Mouse (Mus musculus) liver, adult 2 months (tissue): ENCODE data around the gene Sct. TPM values are rescaled to one million over a fixed set of nuclear protein-coding genes. Genes with fewer than 3 reads are reported as not detected.

Source experiments
- DNase-seq: peaks from one replicate; pipeline ENCODE4 v3.0.0-alpha.2; 2011; ENCODE audit warnings: low read depth, low spot score; ENCODE audit errors: extremely low read depth
- H3K27ac ChIP-seq: fragments of 200-500 bp; replicated peaks from 2 replicates; pipeline ENCODE4 v1.5.1; 2012; ENCODE audit warnings: low read depth, mild to moderate bottlenecking, control low read depth, inconsistent platforms, low read length; ENCODE audit not compliant: insufficient read depth
- H3K27me3 ChIP-seq: fragments of 200-500 bp; 2 replicates; pipeline ENCODE4 v1.6.1; 2012; ENCODE audit warnings: mild to moderate bottlenecking, moderate library complexity, low read length, inconsistent platforms; ENCODE audit not compliant: control insufficient read depth, insufficient read depth
- H3K36me3 ChIP-seq: fragments of 200-500 bp; 2 replicates; pipeline ENCODE4 v1.6.1; 2012; ENCODE audit warnings: low read length, inconsistent platforms; ENCODE audit not compliant: control insufficient read depth, insufficient read depth
- H3K4me1 ChIP-seq: fragments of 200-500 bp; 2 replicates; pipeline ENCODE4 v1.6.1; 2011; ENCODE audit warnings: low read length; ENCODE audit not compliant: control insufficient read depth, insufficient read depth
- H3K4me3 ChIP-seq: fragments of 200-500 bp; 2 replicates; pipeline ENCODE4 v1.5.1; 2011; ENCODE audit warnings: low read depth, mild to moderate bottlenecking, control low read depth, low read length, moderate library complexity; ENCODE audit not compliant: insufficient read depth
- H3K79me2 ChIP-seq: fragments of 200-500 bp; 2 replicates; pipeline ENCODE4 v1.6.1; 2012; ENCODE audit warnings: inconsistent platforms, mild to moderate bottlenecking, low read length, moderate library complexity; ENCODE audit not compliant: control insufficient read depth, insufficient read depth
- H3K9ac ChIP-seq: fragments of 200-500 bp; 2 replicates; pipeline ENCODE4 v1.6.1; 2012; ENCODE audit warnings: low read depth, mild to moderate bottlenecking, control low read depth, inconsistent platforms, low read length
- CTCF ChIP-seq: fragments of 200-500 bp; IDR thresholded peaks from 2 replicates; pipeline ENCODE4 v1.5.1; 2011; ENCODE audit warnings: low read depth, low read length, control low read depth
- POLR2A ChIP-seq: fragments of 200-500 bp; IDR thresholded peaks from 2 replicates; pipeline ENCODE4 v1.6.1; 2011; ENCODE audit warnings: low read length, control low read depth; ENCODE audit not compliant: insufficient read depth; ENCODE audit errors: extremely low read depth
- WGBS: fragments of 180-500 bp; shearing (Covaris S2); methylation state at CpG from one replicate; pipeline ENCODE4 v1.1.7; 2018; 5-methylcytosine and 5-hydroxymethylcytosine counted together
- polyA plus RNA-seq: library from polyadenylated mRNA; depleted of rRNA; stranded (reverse); fragments of >200 nt; gene quantifications from 2 replicates; pipeline ENCODE4 v1.2.3, GENCODE M21; 2012
- total RNA-seq: library from RNA; depleted of rRNA; stranded (reverse); fragments of >200 nt; gene quantifications from 2 replicates; pipeline ENCODE4 v1.2.3, GENCODE M21; 2014

Gene Sct
- total and polyA plus RNA-seq, 2 experiments: not detected

DNA sequence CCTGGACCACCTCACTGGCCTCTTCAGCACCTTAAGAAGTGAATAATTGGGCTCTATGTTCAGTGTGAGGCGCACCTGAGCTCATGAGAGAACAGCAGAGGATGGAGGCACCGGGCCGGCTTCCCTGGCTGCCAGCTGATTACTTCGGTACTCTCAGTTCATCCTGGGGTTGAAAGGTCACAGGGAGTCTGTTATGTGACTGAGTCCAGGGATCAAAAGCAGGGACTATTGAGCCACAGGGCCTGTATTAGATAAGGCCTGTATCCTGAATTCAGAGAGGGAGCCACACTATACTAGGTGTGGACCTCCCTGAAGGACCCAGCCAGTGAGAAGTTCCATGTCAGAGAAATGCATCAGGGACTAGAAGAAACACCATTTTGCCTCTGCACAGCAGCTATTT, 25.6 kb upstream of the Sct start:
- WGBS: 11% methylated on average over 4 of the region's 4 CpGs
- TF ChIP-seq POLR2A (no peak), CTCF (no peak)
- H3K4me1 ChIP-seq: peaks cover 11% of the 10 kb centered on the region
- H3K9ac ChIP-seq: no peak overlapping the region; the same call in 1 of the 2 replicates
- H3K4me3 ChIP-seq: no peak overlapping the region
- no peaks in the 10 kb centered on the region for H3K27me3 ChIP-seq
- H3K36me3 ChIP-seq: peaks cover 10% of the 10 kb centered on the region
- no peaks in the 10 kb centered on the region for H3K79me2 ChIP-seq
- DNase-seq: peak; percentile 91
- peak overlapping the region; percentile 85 for H3K27ac ChIP-seq

DNA sequence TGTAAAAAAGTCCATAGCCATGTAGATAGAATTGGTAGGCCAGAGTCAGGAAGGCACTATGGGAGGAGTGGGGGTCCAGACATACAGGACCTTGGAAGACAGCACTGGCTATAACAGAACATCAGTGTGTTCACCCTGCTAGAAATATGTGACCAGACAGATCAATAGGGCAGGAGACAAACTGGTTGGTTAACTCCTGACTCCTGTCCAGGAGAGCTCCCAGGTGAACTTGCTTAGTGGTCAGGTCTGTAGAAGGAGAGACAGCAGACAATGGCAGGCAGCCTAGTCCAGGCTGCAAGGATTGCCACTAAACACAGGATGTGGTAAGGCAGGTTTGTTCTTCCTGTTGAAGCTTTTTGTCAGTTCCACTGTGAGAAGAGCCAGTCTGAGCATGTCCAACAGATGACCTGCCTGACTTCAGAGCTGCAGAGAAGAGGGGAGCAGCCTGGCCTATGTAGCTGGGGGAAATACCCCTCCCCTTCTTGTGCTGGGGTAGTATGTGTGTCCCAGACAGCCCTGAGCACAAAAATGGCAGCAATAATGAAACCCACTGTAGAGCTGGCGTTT, 23.9 kb upstream of the Sct start:
- peak; percentile 95 for DNase-seq
- Histone ChIP-seq H3K79me2 (no peaks in the 10 kb centered on the region), H3K9ac (no peak overlapping the region), H3K36me3 (peaks cover 3% of the 10 kb centered on the region; the same call in 1 of the 2 replicates), H3K4me1 (peaks cover 11% of the 10 kb centered on the region), H3K27me3 (no peaks in the 10 kb centered on the region), H3K27ac (peak overlapping the region; percentile 37), H3K4me3 (no peak overlapping the region)
- 52% methylated on average over 1 of the region's 1 CpGs for WGBS
- TF ChIP-seq CTCF (no peak), POLR2A (no peak)

DNA sequence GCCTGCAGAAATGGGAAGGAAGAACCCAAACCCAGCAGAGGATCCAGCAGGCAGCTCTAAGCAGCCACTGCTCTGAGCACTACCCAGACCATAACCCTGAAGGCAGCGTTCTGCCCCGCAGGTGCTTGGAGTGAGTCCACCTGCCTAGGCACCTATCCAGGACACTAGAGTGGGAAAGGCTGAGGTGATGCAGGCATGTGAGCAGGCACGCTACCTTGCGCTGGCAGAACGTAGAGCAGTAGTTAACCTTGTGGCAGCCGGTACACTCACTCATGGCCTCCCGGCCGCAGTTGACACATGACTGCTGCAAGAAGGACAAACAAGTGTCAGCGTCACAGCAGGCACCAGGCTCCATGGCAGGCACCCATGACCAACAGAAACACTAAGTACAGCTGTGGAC, 22.5 kb upstream of the Sct start:
- Histone ChIP-seq H3K27ac (peak overlapping the region; percentile 5), H3K79me2 (no peaks in the 10 kb centered on the region), H3K27me3 (no peaks in the 10 kb centered on the region), H3K9ac (no peak overlapping the region), H3K4me1 (peaks cover 11% of the 10 kb centered on the region), H3K36me3 (no peaks in the 10 kb centered on the region), H3K4me3 (no peak overlapping the region)
- DNase-seq: peak; percentile 93
- TF ChIP-seq POLR2A (no peak), CTCF (no peak)
- 47% methylated on average over 9 of the region's 9 CpGs for WGBS

DNA sequence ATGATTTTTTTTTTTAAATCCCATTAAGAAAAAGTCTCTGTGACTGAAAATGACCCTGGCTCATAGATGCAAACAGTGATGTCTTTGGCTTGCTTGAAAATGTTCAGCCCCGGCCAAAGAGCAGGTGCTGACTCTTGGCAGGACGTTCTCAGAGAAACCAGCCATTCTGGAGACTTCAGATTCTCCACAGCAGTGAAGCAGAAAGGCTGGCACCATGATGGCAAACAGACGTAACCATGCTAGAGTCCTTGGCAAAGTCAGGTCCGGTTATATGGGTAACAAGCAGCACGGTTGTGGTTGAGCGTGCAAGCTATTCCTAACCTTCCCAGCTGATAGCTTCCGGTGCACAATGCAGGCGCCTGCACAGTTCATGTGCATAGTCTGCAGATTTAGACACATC, 20.2 kb upstream of the Sct start:
- Histone ChIP-seq H3K27me3 (peaks cover 2% of the 10 kb centered on the region; the same call in 1 of the 2 replicates), H3K9ac (no peak overlapping the region), H3K79me2 (no peaks in the 10 kb centered on the region), H3K4me3 (no peak overlapping the region), H3K4me1 (peaks cover 6% of the 10 kb centered on the region), H3K27ac (no peak overlapping the region), H3K36me3 (no peaks in the 10 kb centered on the region)
- DNase-seq: no peak
- TF ChIP-seq POLR2A: no peak
- no peak for TF ChIP-seq CTCF
- WGBS: 91% methylated on average over 8 of the region's 8 CpGs

DNA sequence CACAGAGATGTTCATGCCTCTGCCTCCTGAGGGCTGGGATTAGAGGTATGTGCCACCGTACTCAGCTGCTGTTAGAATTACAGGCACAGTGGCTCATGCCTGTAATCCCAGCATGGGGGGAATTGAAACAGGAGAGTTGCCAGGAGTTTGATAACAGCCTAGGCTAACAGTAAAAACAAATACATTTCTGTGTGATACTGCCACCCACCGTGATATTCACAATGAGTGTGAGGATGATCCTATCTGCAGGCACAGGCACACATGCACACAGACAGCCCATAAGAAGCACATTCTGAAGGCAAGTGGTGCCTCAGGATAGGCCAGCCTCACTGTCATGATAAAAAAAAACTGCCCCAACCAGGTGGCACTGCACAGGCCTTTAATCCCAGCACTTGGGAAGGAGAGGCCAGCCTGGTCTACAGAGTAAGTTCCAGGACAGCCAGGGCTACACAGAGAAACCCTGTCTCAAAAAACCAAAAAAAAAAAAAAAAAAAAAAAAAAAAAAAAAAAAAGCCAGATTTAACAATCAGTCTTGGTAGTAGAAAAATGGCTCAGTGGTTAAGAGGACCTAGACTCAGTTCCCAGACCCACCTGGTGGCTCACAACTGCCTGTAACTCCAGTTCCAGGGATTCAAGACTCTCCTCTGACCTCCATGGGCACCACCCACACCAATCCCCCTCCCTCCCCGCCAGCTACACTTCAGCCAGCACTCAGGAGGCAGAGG, 19.2 kb upstream of the Sct start:
- Histone ChIP-seq H3K4me1 (peaks cover 6% of the 10 kb centered on the region), H3K9ac (no peak overlapping the region), H3K27ac (no peak overlapping the region), H3K27me3 (peaks cover 9% of the 10 kb centered on the region), H3K4me3 (no peak overlapping the region), H3K36me3 (no peaks in the 10 kb centered on the region), H3K79me2 (no peaks in the 10 kb centered on the region)
- WGBS: 79% methylated on average over 3 of the region's 3 CpGs
- TF ChIP-seq POLR2A (no peak), CTCF (no peak)
- no peak for DNase-seq

DNA sequence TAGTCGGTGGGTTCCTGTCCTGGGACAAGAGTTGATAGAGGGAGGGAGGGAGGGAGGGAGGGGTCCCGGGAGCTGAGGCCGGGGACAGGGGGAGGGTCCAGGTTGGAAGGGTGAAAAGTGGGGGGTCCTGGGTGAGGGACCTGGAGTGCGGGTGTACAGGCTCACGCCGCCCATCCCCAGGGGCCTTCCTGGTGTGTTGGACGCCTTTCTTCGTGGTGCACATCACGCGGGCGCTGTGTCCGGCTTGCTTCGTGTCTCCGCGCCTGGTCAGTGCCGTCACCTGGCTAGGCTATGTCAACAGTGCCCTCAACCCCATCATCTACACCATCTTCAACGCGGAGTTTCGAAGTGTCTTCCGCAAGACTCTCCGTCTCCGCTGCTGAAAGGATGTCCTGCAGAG, 15.5 kb upstream of the Sct start:
- Histone ChIP-seq H3K79me2 (no peaks in the 10 kb centered on the region), H3K9ac (no peak overlapping the region), H3K4me1 (no peaks in the 10 kb centered on the region; the same call in 1 of the 2 replicates), H3K36me3 (no peaks in the 10 kb centered on the region), H3K27ac (no peak overlapping the region), H3K4me3 (no peak overlapping the region; the same call in 1 of the 2 replicates), H3K27me3 (peaks cover 19% of the 10 kb centered on the region)
- no peak for DNase-seq
- 15% methylated on average over 20 of the region's 22 CpGs for WGBS
- TF ChIP-seq POLR2A (no peak), CTCF (no peak)
